Mouse (Mus musculus) limb, embryonic 14.5 days (tissue): ENCODE measurements around the gene Fgfr2. TPM values are rescaled to one million over a fixed set of nuclear protein-coding genes. Genes with fewer than 3 reads are reported as not detected.

Source experiments
- ATAC-seq: fragments of 200-750 bp; cut with Nextera tagmentation; 2 replicates; pipeline ENCODE4 v1.8.0; 2017; ENCODE audit warnings: low read depth, moderate number of reproducible peaks, moderate TSS enrichment; ENCODE audit not compliant: low FRiP score
- DNase-seq: peaks from one replicate; pipeline ENCODE4 v3.0.0-alpha.2; 2015; ENCODE audit warnings: low spot score
- H3K27ac ChIP-seq: fragments of 300-500 bp; sonication (generic); replicated peaks from 2 replicates; pipeline ENCODE4 v1.5.1; 2014; ENCODE audit warnings: low read depth, mild to moderate bottlenecking, low read length, moderate library complexity, mixed read lengths
- H3K27me3 ChIP-seq: fragments of 300-500 bp; sonication (generic); 2 replicates; pipeline ENCODE4 v1.6.1; 2014; ENCODE audit warnings: low read length, mixed read lengths; ENCODE audit not compliant: control insufficient read depth, insufficient read depth
- H3K36me3 ChIP-seq: fragments of 300-500 bp; sonication (generic); 2 replicates; pipeline ENCODE4 v1.6.1; 2014; ENCODE audit warnings: mild to moderate bottlenecking, low read length, moderate library complexity, mixed read lengths; ENCODE audit not compliant: control insufficient read depth, insufficient read depth
- H3K4me1 ChIP-seq: fragments of 300-500 bp; sonication (generic); 2 replicates; pipeline ENCODE4 v1.6.1; 2014; ENCODE audit warnings: antibody characterized with exemption, low read length, mixed read lengths; ENCODE audit not compliant: control insufficient read depth, insufficient read depth
- H3K4me2 ChIP-seq: fragments of 300-500 bp; sonication (generic); replicated peaks from 2 replicates; pipeline ENCODE4 v1.6.1; 2014; ENCODE audit warnings: low read depth, mild to moderate bottlenecking, low read length, moderate library complexity; ENCODE audit not compliant: severe bottlenecking
- H3K4me3 ChIP-seq: fragments of 300-500 bp; sonication (generic); replicated peaks from 2 replicates; pipeline ENCODE4 v1.5.1; 2014; ENCODE audit warnings: low read length
- H3K9ac ChIP-seq: fragments of 300-500 bp; sonication (generic); 2 replicates; pipeline ENCODE4 v1.6.1; 2014; ENCODE audit warnings: mild to moderate bottlenecking, low read depth, low read length, moderate library complexity; ENCODE audit not compliant: severe bottlenecking
- H3K9me3 ChIP-seq: fragments of 300-500 bp; sonication (generic); 2 replicates; pipeline ENCODE4 v1.6.1; 2016; ENCODE audit warnings: low read length; ENCODE audit not compliant: control insufficient read depth
- POLR2A ChIP-seq: fragments of 200-500 bp; IDR thresholded peaks from 2 replicates; pipeline ENCODE4 v1.8.0; 2012; ENCODE audit warnings: inconsistent platforms, mild to moderate bottlenecking, moderate library complexity, borderline replicate concordance; ENCODE audit not compliant: insufficient read depth, insufficient read length; ENCODE audit errors: extremely low read depth
- WGBS: fragments of 180-500 bp; shearing (Covaris S2); extraction: QIAGEN DNeasy Blood & Tissue Kit; methylation state at CpG from one replicate; pipeline ENCODE4 v1.1.7; 2014; 5-methylcytosine and 5-hydroxymethylcytosine counted together
- polyA plus RNA-seq, 2 experiments: library from polyadenylated mRNA; depleted of rRNA in 1 of 2; stranded (reverse) in 1 of 2; unstranded in 1 of 2; fragments of >200 nt; fragmentation: Nextera tagmentation in 1 of 2; extraction: Ambion mirVana in 1 of 2; gene quantifications; 2 replicates each; pipeline versions ENCODE4 v1.2.1 to v1.2.3; 2012 to 2014

The Fgfr2 gene
- polyA plus RNA-seq, 2 experiments, result 131 to 133 TPM

DNA sequence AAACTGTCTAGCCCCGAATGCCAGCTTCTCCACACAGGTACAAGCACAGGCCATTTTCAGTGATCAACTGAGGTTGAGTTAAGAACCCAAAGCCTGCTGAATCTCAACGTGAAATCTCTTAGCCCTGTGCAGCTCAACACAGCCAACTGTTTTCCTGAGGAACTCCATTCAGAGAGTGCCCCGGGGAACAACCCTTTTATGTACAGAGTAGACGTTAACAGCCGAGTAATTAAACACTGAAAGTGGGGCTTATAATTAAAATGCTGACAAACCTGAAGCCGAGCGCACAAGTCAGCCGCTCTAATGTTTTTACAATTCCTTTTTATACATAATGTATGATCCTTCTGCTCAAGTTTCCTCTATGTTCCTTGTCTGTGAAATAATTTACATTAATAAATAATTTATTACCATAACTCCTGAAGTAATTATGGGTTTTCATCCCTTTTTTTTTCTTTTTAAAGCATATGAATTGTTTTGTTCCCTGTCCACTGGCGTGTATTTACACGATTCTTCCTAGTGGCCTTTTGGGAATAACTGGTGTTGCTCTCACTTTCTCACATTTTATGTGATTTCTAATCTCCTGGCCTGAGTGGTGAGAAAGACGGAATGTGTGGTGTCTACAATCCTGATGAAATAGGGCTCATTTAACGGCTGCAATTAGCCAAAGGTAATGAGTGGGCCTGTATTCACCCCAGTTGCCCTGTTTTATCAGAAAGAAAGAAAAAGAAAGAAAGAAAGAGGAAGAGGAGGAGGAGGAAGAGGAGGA lies 355.7 kb downstream of the Fgfr2 start:
- Histone ChIP-seq H3K9me3 (no peaks in the 10 kb centered on the region), H3K4me1 (peaks cover 22% of the 10 kb centered on the region), H3K4me2 (no peak overlapping the region), H3K27me3 (no peaks in the 10 kb centered on the region), H3K9ac (no peak overlapping the region), H3K36me3 (peaks cover 27% of the 10 kb centered on the region), H3K4me3 (no peak overlapping the region), H3K27ac (0 out of 2 replicates have a peak overlapping the region, but pooled peaks have one; percentile 2)
- WGBS, result 31% methylated on average over 12 of the region's 12 CpGs
- TF ChIP-seq POLR2A, result no peak
- DNase-seq (no peak), ATAC-seq (no peak)

DNA sequence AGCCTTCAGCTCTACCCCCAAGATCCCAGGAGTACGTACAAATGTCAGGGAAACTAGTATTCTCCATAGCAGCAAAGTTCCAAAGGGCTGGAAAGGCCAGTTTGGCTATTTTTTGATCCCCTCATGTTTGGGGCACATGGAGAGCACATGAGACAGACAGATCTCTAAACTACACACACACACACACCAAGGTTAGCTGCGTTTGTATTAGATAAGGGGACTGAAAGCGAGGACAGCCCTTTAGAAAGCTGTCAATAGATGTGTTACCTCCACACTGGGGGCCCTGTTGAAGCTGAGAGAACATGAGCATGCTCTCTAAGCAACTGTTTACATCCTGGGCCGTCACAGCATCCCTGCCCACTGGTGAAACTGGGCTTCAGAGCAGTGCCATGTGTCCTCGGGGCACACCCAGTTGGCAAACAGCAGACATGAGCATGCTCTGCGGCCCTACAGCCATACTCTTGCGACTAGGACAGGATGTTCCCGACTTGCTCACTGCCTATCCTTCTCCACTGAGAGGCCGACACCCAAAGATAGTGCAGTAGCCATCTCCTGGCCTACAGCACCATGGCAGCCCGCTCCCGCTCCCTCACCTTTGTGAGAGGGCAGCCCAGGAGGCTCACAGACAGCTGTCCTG lies 356.8 kb downstream of the Fgfr2 start:
- ATAC-seq, result no peak
- no peak overlapping the region for H3K9ac ChIP-seq
- 81% methylated on average over 11 of the region's 11 CpGs for WGBS
- H3K4me1 ChIP-seq, result peaks cover 22% of the 10 kb centered on the region
- no peaks in the 10 kb centered on the region for H3K9me3 ChIP-seq
- no peak for TF ChIP-seq POLR2A
- H3K36me3 ChIP-seq, result peaks cover 25% of the 10 kb centered on the region
- H3K27ac ChIP-seq, result no peak overlapping the region
- H3K4me3 ChIP-seq, result no peak overlapping the region
- no peak overlapping the region for H3K4me2 ChIP-seq
- DNase-seq, result no peak
- no peaks in the 10 kb centered on the region for H3K27me3 ChIP-seq

- no peak for TF ChIP-seq POLR2A
- WGBS, result 79% methylated on average over 3 of the region's 3 CpGs
- DNase-seq, result no peak
- ATAC-seq, result no peak
- H3K4me2 ChIP-seq, result no peak overlapping the region
- no peak overlapping the region for H3K4me3 ChIP-seq
- peaks cover 22% of the 10 kb centered on the region for H3K4me1 ChIP-seq
- no peaks in the 10 kb centered on the region for H3K27me3 ChIP-seq
- H3K9me3 ChIP-seq, result no peaks in the 10 kb centered on the region
- no peak overlapping the region for H3K9ac ChIP-seq
- H3K36me3 ChIP-seq, result peaks cover 25% of the 10 kb centered on the region
- no peak overlapping the region for H3K27ac ChIP-seq
Observed at GRCm38 (mm10) chr7:132765629-132766186, 357.4 kb downstream of the Fgfr2 start.

DNA sequence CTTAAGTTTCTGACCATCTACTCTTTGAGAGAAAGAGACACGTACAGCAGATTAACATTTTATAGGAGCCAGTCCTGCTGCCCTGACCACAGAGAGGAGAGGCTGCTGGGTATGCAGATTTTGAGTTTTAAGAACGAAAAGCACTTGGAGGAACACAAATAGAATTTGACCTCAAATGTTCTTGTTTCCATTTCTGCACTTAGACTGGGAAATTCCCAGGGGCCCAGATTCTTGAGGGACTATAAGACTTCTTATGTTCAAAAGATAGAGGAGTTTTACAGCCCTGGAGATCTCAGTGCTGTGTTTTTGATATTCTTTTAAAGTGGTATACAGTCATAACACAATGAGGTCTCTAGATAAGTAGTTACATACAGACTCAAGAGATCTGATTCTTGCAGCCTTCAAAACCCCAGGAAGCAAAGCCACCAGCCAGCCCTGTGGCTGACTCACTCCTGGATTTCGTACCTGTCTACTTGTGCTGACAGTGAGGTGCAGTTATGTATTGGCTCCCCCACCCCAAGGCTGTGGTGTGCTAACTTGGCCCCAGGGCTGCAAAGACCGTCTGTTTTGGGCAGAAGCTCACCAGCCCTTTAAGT lies 358.2 kb downstream of the Fgfr2 start:
- no peak overlapping the region for H3K4me3 ChIP-seq
- no peak overlapping the region for H3K27ac ChIP-seq
- TF ChIP-seq POLR2A, result no peak
- no peak for ATAC-seq
- WGBS, result 69% methylated on average over 4 of the region's 4 CpGs
- peaks cover 22% of the 10 kb centered on the region for H3K36me3 ChIP-seq
- H3K9me3 ChIP-seq, result no peaks in the 10 kb centered on the region
- no peak overlapping the region for H3K4me2 ChIP-seq
- peaks cover 22% of the 10 kb centered on the region for H3K4me1 ChIP-seq
- H3K27me3 ChIP-seq, result no peaks in the 10 kb centered on the region
- DNase-seq, result no peak
- H3K9ac ChIP-seq, result no peak overlapping the region

DNA sequence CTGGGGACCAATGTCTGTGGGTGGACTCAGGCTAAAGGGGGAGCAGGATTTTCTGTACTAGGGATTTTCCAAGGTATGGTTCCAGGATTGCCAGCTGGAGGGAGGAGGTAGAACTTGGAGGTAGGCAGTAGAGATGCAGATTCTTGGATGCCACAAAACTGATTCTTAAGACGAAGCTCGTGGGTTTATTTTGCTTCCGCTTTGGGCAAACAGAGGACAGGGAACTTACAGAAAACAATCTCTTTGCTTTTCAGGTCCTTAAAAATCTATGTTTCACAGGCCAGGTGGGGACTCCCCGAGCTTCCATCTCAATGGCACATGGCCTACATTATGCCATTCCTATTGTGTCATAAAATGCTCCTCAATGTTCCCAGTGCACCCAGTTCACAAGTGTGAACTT lies 358.8 kb downstream of the Fgfr2 start:
- Histone ChIP-seq H3K4me2 (no peak overlapping the region), H3K36me3 (peaks cover 28% of the 10 kb centered on the region), H3K9ac (no peak overlapping the region), H3K4me3 (no peak overlapping the region), H3K27ac (0 out of 2 replicates have a peak overlapping the region, but pooled peaks have one; percentile 28), H3K9me3 (no peaks in the 10 kb centered on the region), H3K27me3 (no peaks in the 10 kb centered on the region), H3K4me1 (peaks cover 22% of the 10 kb centered on the region)
- 91% methylated on average over 4 of the region's 4 CpGs for WGBS
- ATAC-seq, result no peak
- TF ChIP-seq POLR2A, result no peak
- DNase-seq, result no peak
